Comparison of ENCODE assay signal across 22 mouse cellular contexts in the genomic region with DNA sequence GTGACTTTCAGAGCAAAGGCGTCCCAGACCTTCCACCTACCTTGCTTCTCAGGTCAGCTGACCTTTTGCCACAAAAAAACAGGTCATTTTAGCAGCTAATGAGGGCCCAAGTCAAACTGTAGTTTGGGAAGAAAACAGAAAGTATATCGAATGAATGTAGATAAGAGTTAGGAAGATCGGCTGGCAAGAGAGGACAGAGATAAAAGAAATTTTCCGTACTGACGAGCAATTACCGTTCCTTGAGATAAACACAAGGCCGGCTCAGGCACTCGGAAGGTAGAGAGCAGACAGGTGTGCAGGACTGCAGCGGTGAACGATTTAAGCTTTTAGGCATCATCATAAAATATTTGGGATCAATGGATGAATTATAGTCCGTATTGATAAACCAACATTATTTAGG. TPM values are rescaled to one million over a fixed set of nuclear protein-coding genes. Genes with fewer than 3 reads are reported as not detected.
"Had no signal": no experiment of that assay in that cellular context is flagged by ENCODE, and none has a peak within 500 bp of the region (broad histone marks: within the 10 kb centered on the region; RNA-seq: fewer than 3 reads in every experiment).

No protein-coding gene starts in this region.

- H3K4me3 ChIP-seq: megakaryocyte, embryonic 14.5 days; midbrain, embryonic 13.5 days; midbrain, embryonic 15.5 days; neural tube, embryonic 12.5 days; stomach, embryonic 15.5 days had no signal

- H3K4me2 ChIP-seq: lung, embryonic 14.5 days; midbrain, embryonic 11.5 days; midbrain, embryonic 13.5 days; midbrain, embryonic 15.5 days; neural tube, embryonic 12.5 days; stomach, embryonic 15.5 days had no signal

- H3K9me3 ChIP-seq: megakaryocyte, embryonic 14.5 days; midbrain, embryonic 13.5 days; midbrain, embryonic 15.5 days; neural tube, embryonic 12.5 days; stomach, embryonic 15.5 days had no signal

- H3K27ac ChIP-seq: midbrain, embryonic 13.5 days; midbrain, embryonic 15.5 days; neural tube, embryonic 12.5 days; stomach, embryonic 15.5 days; stomach, postnatal 0 days had no signal

- H3K27me3 ChIP-seq: midbrain, embryonic 13.5 days; midbrain, embryonic 15.5 days; neural tube, embryonic 12.5 days; stomach, embryonic 15.5 days had no signal

- H3K9ac ChIP-seq: lung, embryonic 14.5 days; midbrain, embryonic 13.5 days; midbrain, embryonic 15.5 days; neural tube, embryonic 12.5 days; stomach, embryonic 15.5 days had no signal

- ATAC-seq: midbrain, embryonic 13.5 days; midbrain, embryonic 15.5 days had no signal

- H3K36me3 ChIP-seq: midbrain, embryonic 13.5 days; midbrain, embryonic 15.5 days; neural tube, embryonic 12.5 days; stomach, embryonic 15.5 days had no signal

- H3K4me1 ChIP-seq: megakaryocyte, embryonic 14.5 days; midbrain, embryonic 13.5 days; midbrain, embryonic 15.5 days; neural tube, embryonic 12.5 days; stomach, embryonic 15.5 days had no signal

- DNase-seq: lung, embryonic 14.5 days; lung, postnatal 10 days; lung, postnatal 4 days; right cerebral cortex, postnatal 14 days; thymus, adult 2 months; thymus, postnatal 25 days; thymus, postnatal 4 days had no signal

RNA-seq across cellular contexts. Expression of gene Gm10198, which starts 15.4 kb away (rescaled TPM):
- total RNA-seq: midbrain, postnatal 0 days; monocyte, adult 5-6 weeks; neutrophil, adult 5-6 weeks had no signal
- polyA plus RNA-seq: liver, embryonic 16.5 days; lung, embryonic 14.5 days; lung, embryonic 16.5 days; midbrain, embryonic 11.5 days; midbrain, embryonic 13.5 days; midbrain, embryonic 15.5 days; midbrain, postnatal 0 days; neural tube, embryonic 12.5 days; neural tube, embryonic 14.5 days; spleen, adult 2 months; stomach, embryonic 15.5 days; stomach, postnatal 0 days; thymus, adult 2 months; urinary bladder, adult 2 months had no signal

RNA-seq across cellular contexts. Expression of gene Gm49496, which starts 27.4 kb away (rescaled TPM):
- total RNA-seq: midbrain, postnatal 0 days; monocyte, adult 5-6 weeks; neutrophil, adult 5-6 weeks had no signal
- polyA plus RNA-seq: liver, embryonic 16.5 days; lung, embryonic 14.5 days; lung, embryonic 16.5 days; midbrain, embryonic 11.5 days; midbrain, embryonic 13.5 days; midbrain, embryonic 15.5 days; midbrain, postnatal 0 days; neural tube, embryonic 12.5 days; neural tube, embryonic 14.5 days; spleen, adult 2 months; stomach, embryonic 15.5 days; stomach, postnatal 0 days; thymus, adult 2 months; urinary bladder, adult 2 months had no signal
